Mouse (Mus musculus) lung, adult 10 weeks (tissue): ENCODE results near the gene Scgb1b29. TPM values are rescaled to one million over a fixed set of nuclear protein-coding genes. Genes with fewer than 3 reads are reported as not detected.

ENCODE experiments used
- polyA plus RNA-seq: library from polyadenylated mRNA; stranded (reverse); fragments of 350-450 nt; fragmentation: Illumina TruSeq; extraction: RNeasy Lipid Tissue Mini Kit (QIAGEN cat#74804); gene quantifications from one replicate; pipeline ENCODE4 v1.2.3, GENCODE M21; 2014; ENCODE audit warnings: low read depth, low replicate concordance; ENCODE audit not compliant: insufficient read depth

Scgb1b29 gene
- not detected for polyA plus RNA-seq

DNA sequence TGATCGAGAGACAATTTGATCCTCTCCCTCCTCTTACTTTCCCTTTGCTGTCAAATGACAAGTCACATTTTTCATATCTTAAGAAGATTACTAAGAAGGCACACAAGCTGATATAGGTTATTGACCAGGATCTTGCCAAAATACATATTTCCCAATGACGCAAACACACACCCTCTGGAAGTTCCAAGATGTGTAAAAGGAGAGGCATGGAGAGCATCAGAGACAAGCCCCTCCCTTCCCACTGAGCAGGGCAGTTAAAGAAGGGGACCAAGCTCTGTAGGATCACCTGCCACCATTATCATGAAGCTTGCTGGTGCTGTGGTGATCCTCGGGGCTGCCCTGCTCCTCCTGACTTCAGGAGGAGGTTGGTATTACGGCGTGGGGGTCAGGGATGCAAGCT lies at the start of gene Scgb1b29:
Gene Scgb1b29, plus strand, starts transcription at position 301 of the 400 bp plus-strand sequence.

Other genes with a start within 250 kb of the Scgb1b29 start
- not detected for gene Scgb2b11, start 230.4 kb upstream of the Scgb1b29 start, polyA plus RNA-seq
- gene Scgb1b11, start 218.7 kb upstream of the Scgb1b29 start, polyA plus RNA-seq: not detected
- not detected for gene Scgb2b12, start 114.3 kb upstream of the Scgb1b29 start, polyA plus RNA-seq
- gene Scgb1b12, start 107.4 kb upstream of the Scgb1b29 start, polyA plus RNA-seq: not detected